Mouse (Mus musculus) left cerebral cortex, adult 6 months (tissue): ENCODE measurements around the gene Olfr23. TPM values are rescaled to one million over a fixed set of nuclear protein-coding genes. Genes with fewer than 3 reads are reported as not detected.

Experiments used
- long read RNA-seq, 2 experiments: library from polyadenylated mRNA; unstranded; transcript quantifications; one replicate each; pipeline ENCODE4 v2.0.0; 2019 to 2020
- polyA plus RNA-seq: library from polyadenylated mRNA; unstranded; fragments of <200 nt; fragmentation: Nextera tagmentation; gene quantifications from 2 replicates; pipeline ENCODE4 v1.2.3, GENCODE M21; 2021

Gene Olfr23
- polyA plus RNA-seq, result not detected in 2 replicates
- long read RNA-seq, experiment 1, result 0 reads
- long read RNA-seq, experiment 2, result 0 reads

DNA sequence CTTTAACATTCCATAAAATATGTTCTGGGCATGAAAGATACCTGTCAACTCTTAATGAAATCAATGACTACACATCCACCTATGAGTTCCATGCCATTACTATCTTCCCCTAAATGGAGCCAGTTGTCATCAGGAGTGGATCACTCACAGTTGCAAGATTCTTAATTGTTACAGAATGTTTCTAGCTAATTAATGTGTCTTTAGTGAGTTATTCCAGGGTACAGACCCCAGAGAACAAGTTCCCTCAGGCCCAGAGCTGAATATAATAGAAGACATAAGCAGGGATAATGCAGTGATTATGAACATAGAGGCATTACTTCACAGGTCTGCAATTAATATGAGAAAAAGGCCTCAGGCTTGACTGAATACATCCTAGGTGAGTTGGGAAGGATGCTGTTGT, at the start of gene Olfr23:
Gene Olfr23, plus strand, starts transcription at position 301 of the 400 bp plus-strand sequence.

DNA sequence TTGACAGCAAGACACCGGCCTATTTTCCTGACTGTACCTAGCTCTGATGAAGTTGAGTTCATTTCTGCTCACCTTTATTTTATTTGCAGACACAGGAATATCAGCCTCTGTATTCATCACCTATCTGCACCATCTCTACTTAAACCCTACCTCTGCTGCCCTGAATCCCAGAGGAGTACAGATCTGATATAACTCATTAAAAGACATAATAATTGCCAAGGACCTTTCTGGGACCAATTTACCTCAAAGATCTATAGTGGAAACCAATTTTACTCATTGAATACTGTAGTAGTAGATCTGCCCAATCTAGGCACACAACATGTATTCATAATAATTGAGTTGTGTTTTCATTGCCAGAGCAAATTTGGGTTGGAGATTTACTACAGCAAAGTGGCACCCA, 45.8 kb upstream of the Olfr23 start, which contains the start of gene Olfr394:
Gene Olfr394, minus strand, starts transcription at position 101 of the 400 bp plus-strand sequence.

DNA sequence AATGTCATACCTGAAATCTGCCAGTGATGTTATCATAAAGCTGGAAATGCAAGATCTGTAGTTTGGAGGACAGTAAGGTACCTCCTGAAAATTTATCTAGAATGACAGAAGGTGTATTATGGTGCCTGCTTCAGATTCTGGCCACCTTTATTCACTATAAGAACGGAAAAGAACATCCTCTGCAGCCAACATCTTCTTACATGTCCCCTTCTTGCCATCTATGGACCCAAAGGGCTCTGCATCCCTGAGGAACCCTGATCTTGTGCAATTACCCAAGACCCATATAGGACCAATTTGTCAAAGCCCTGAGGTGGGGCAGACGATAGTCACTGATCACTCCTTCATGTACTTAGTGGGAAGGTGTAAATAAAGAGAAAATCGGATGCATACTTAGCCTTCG, 27.3 kb upstream of the Olfr23 start, which contains the start of gene Olfr395:
Gene Olfr395, minus strand, starts transcription at position 101 of the 400 bp plus-strand sequence.

DNA sequence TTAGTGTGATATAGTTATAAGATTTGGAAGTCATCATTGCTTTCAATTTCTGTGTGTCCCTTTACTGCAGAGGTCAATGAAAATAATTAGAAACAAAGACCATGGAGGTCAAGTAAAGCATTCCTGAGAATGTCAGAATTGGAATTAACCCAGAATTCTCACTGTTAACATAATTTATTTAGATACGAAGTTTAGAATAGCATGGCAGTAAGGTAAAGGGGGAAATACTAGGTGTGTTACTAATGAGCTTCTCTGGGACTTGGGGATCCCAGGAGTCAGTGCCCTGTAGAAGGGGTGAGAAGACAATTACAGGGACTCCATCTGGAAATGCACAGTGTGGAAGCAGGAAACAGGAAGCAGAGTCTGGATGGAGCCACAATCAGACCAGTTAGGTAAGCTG, 24.0 kb downstream of the Olfr23 start, which contains the start of gene Olfr397:
Gene Olfr397, plus strand, starts transcription at position 301 of the 400 bp plus-strand sequence.

DNA sequence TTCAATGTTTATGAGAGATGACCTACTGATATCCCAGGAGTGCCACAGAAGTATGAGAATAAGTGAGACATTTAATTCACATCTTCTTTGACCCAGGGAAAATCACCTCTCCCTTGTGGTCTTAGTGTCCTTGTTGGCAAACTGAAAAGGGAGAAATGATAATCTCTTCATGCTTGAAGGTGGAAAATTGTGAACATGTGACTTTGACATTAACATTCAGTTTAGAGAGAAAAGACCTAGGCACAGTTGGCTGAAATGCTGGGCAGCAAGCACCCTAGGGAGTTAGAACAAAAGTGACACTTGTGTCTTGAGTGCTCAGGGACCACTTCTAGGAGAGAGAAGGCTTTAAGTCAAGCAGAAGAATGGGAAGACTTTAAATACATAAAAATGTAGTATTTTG, 53.8 kb downstream of the Olfr23 start, which contains the start of gene Olfr398:
Gene Olfr398, minus strand, starts transcription at position 101 of the 400 bp plus-strand sequence.

Other genes starting within 250 kb of the Olfr23 start
- gene Zfp735, start 247.9 kb upstream of the Olfr23 start, polyA plus RNA-seq, result not detected in 2 replicates
- gene Olfr389, start 156.0 kb upstream of the Olfr23 start, polyA plus RNA-seq, result not detected in 2 replicates
- not detected in 2 replicates for gene Olfr390, start 153.7 kb upstream of the Olfr23 start, polyA plus RNA-seq
- gene Olfr391-ps, start 133.6 kb upstream of the Olfr23 start, polyA plus RNA-seq, result not detected in 2 replicates
- not detected in 2 replicates for gene Olfr392, start 119.6 kb upstream of the Olfr23 start, polyA plus RNA-seq
- not detected in 2 replicates for gene Olfr393, start 85.2 kb upstream of the Olfr23 start, polyA plus RNA-seq
- not detected in 2 replicates for gene Olfr394, start 45.9 kb upstream of the Olfr23 start, polyA plus RNA-seq
- not detected in 2 replicates for gene Olfr395, start 27.4 kb upstream of the Olfr23 start, polyA plus RNA-seq
- gene Olfr397, start 24.1 kb downstream of the Olfr23 start, polyA plus RNA-seq, result not detected in 2 replicates
- not detected in 2 replicates for gene Olfr398, start 53.7 kb downstream of the Olfr23 start, polyA plus RNA-seq
- gene Olfr139, start 119.9 kb downstream of the Olfr23 start, polyA plus RNA-seq, result not detected in 2 replicates
- not detected in 2 replicates for gene Olfr399, start 119.9 kb downstream of the Olfr23 start, polyA plus RNA-seq
- not detected in 2 replicates for gene Zfp616, start 133.3 kb downstream of the Olfr23 start, polyA plus RNA-seq
- gene Olfr401, start 177.0 kb downstream of the Olfr23 start, polyA plus RNA-seq, result not detected in 2 replicates
- gene Olfr402, start 216.9 kb downstream of the Olfr23 start, polyA plus RNA-seq, result not detected in 2 replicates
- gene Olfr403, start 249.6 kb downstream of the Olfr23 start, polyA plus RNA-seq, result not detected in 2 replicates